Mouse (Mus musculus) macrophage (primary cell): Measurements from ENCODE around the gene Dmbx1. TPM values are rescaled to one million over a fixed set of nuclear protein-coding genes. Genes with fewer than 3 reads are reported as not detected.

ENCODE experiments used
- H3K27ac ChIP-seq: fragments of 350-480 bp; formaldehyde crosslinking; 2 replicates; pipeline ENCODE4 v1.9.0; 2021
- H3K36me3 ChIP-seq: fragments of 350-480 bp; formaldehyde crosslinking; 2 replicates; pipeline ENCODE4 v1.9.0; 2021; ENCODE audit errors: inconsistent target
- H3K4me3 ChIP-seq: fragments of 350-480 bp; formaldehyde crosslinking; 2 replicates; pipeline ENCODE4 v1.9.0; 2021; ENCODE audit errors: inconsistent target
- H3K79me2 ChIP-seq: fragments of 350-480 bp; formaldehyde crosslinking; 2 replicates; pipeline ENCODE4 v1.9.0; 2021; ENCODE audit errors: inconsistent target
- whole genome bisulfite sequencing: methylation state at CpG from one replicate; pipeline ENCODE4 v1.1.7; 2026; ENCODE audit warnings: inconsistent platforms; ENCODE audit not compliant: missing documents; 5-methylcytosine and 5-hydroxymethylcytosine counted together
- polyA plus RNA-seq: library from polyadenylated mRNA; stranded (reverse); fragments of 250-400 nt; gene quantifications from 3 replicates; pipeline ENCODE4 v1.2.4, GENCODE M21; 2018; ENCODE audit warnings: inconsistent platforms

The Dmbx1 gene
- polyA plus RNA-seq, 1 experiment from 2014 or later, result not detected

GRCm38 (mm10) chr4:115955494-115955775, 15.7 kb upstream of the Dmbx1 start:
- no peak overlapping the region for H3K27ac ChIP-seq
- WGBS, result 21% methylated on average over 3 of the region's 3 CpGs

GRCm38 (mm10) chr4:115954656-115955493, 15.1 kb upstream of the Dmbx1 start:
- 17% methylated on average over 19 of the region's 19 CpGs for WGBS
- H3K36me3 ChIP-seq, result no peaks in the 10 kb centered on the region
- no peaks in the 10 kb centered on the region for H3K79me2 ChIP-seq
- no peak overlapping the region for H3K4me3 ChIP-seq
- H3K27ac ChIP-seq, result no peak overlapping the region

More at GRCm38 (mm10) chr4:115955494-115955775, 15.7 kb upstream of the Dmbx1 start:
- no peaks in the 10 kb centered on the region for H3K79me2 ChIP-seq
- no peaks in the 10 kb centered on the region for H3K36me3 ChIP-seq
- H3K4me3 ChIP-seq, result no peak overlapping the region

GRCm38 (mm10) chr4:115953559-115953958, 13.8 kb upstream of the Dmbx1 start:
- H3K79me2 ChIP-seq, result no peaks in the 10 kb centered on the region
- no peaks in the 10 kb centered on the region for H3K36me3 ChIP-seq
- WGBS, result 66% methylated on average over 5 of the region's 5 CpGs
- no peak overlapping the region for H3K4me3 ChIP-seq
- H3K27ac ChIP-seq, result no peak overlapping the region

GRCm38 (mm10) chr4:115952758-115953157, 13.0 kb upstream of the Dmbx1 start:
- H3K79me2 ChIP-seq, result no peaks in the 10 kb centered on the region
- no peaks in the 10 kb centered on the region for H3K36me3 ChIP-seq
- 16% methylated on average over 6 of the region's 6 CpGs for WGBS

GRCm38 (mm10) chr4:115943669-115944314, 4.1 kb upstream of the Dmbx1 start:
- H3K36me3 ChIP-seq, result no peaks in the 10 kb centered on the region
- WGBS, result 7% methylated on average over 39 of the region's 41 CpGs
- no peak overlapping the region for H3K4me3 ChIP-seq
- no peak overlapping the region for H3K27ac ChIP-seq
- no peaks in the 10 kb centered on the region for H3K79me2 ChIP-seq

More at GRCm38 (mm10) chr4:115952758-115953157, 13.0 kb upstream of the Dmbx1 start:
- Histone ChIP-seq H3K4me3 (no peak overlapping the region), H3K27ac (no peak overlapping the region)

GRCm38 (mm10) chr4:115941242-115941820, 1.6 kb upstream of the Dmbx1 start:
- Histone ChIP-seq H3K79me2 (no peaks in the 10 kb centered on the region), H3K36me3 (no peaks in the 10 kb centered on the region), H3K27ac (no peak overlapping the region), H3K4me3 (no peak overlapping the region)
- WGBS, result 27% methylated on average over 9 of the region's 9 CpGs

GRCm38 (mm10) chr4:115940681-115941080, 955 bp upstream of the Dmbx1 start:
- Histone ChIP-seq H3K4me3 (no peak overlapping the region), H3K36me3 (no peaks in the 10 kb centered on the region)
- WGBS, result 32% methylated on average over 3 of the region's 3 CpGs

GRCm38 (mm10) chr4:115938276-115939160, 1.2 kb downstream of the Dmbx1 start:
- 14% methylated on average over 37 of the region's 37 CpGs for WGBS
- no peak overlapping the region for H3K4me3 ChIP-seq

More at GRCm38 (mm10) chr4:115940681-115941080, 955 bp upstream of the Dmbx1 start:
- Histone ChIP-seq H3K79me2 (no peaks in the 10 kb centered on the region), H3K27ac (no peak overlapping the region)

GRCm38 (mm10) chr4:115937061-115937976, 2.4 kb downstream of the Dmbx1 start:
- H3K36me3 ChIP-seq, result no peaks in the 10 kb centered on the region
- no peak overlapping the region for H3K27ac ChIP-seq
- H3K4me3 ChIP-seq, result no peak overlapping the region
- no peaks in the 10 kb centered on the region for H3K79me2 ChIP-seq
- WGBS, result 8% methylated on average over 19 of the region's 19 CpGs

More at GRCm38 (mm10) chr4:115938276-115939160, 1.2 kb downstream of the Dmbx1 start:
- Histone ChIP-seq H3K27ac (no peak overlapping the region), H3K36me3 (no peaks in the 10 kb centered on the region), H3K79me2 (no peaks in the 10 kb centered on the region)

GRCm38 (mm10) chr4:115936646-115937045, 3.1 kb downstream of the Dmbx1 start:
- WGBS, result 2% methylated on average over 20 of the region's 20 CpGs
- Histone ChIP-seq H3K4me3 (no peak overlapping the region), H3K36me3 (no peaks in the 10 kb centered on the region), H3K27ac (no peak overlapping the region), H3K79me2 (no peaks in the 10 kb centered on the region)

- 5% methylated on average over 36 of the region's 36 CpGs for WGBS
- Histone ChIP-seq H3K79me2 (no peaks in the 10 kb centered on the region), H3K27ac (no peak overlapping the region), H3K4me3 (no peak overlapping the region), H3K36me3 (no peaks in the 10 kb centered on the region)
These were observed 3.7 kb downstream of the Dmbx1 start for GRCm38 (mm10) chr4:115935835-115936581.

- Histone ChIP-seq H3K4me3 (no peak overlapping the region), H3K27ac (no peak overlapping the region), H3K36me3 (no peaks in the 10 kb centered on the region), H3K79me2 (no peaks in the 10 kb centered on the region)
- 76% methylated on average over 13 of the region's 13 CpGs for WGBS
These were observed 8.1 kb downstream of the Dmbx1 start for GRCm38 (mm10) chr4:115931556-115932088.

GRCm38 (mm10) chr4:115927637-115928036, 12.1 kb downstream of the Dmbx1 start:
- Histone ChIP-seq H3K36me3 (no peaks in the 10 kb centered on the region), H3K4me3 (no peak overlapping the region), H3K27ac (no peak overlapping the region), H3K79me2 (no peaks in the 10 kb centered on the region)
- WGBS, result 47% methylated on average over 7 of the region's 7 CpGs
